Mouse (Mus musculus): ENCODE measurements around the gene Dhx9.

- TF ChIP-seq EP300 (optimal IDR thresholded peaks at IDR 0.05), result no peak
- no peak for TF ChIP-seq CTCF (IDR thresholded peaks at IDR 0.05; ENCODE audit: low read depth)
These were observed 2.1 kb upstream of the Dhx9 start for GRCm38 (mm10) chr1:153489540-153489939.

Measured in stomach, postnatal 0 days (tissue).